Mouse (Mus musculus): ENCODE data around the gene Mast4. TPM values are rescaled to one million over a fixed set of nuclear protein-coding genes. Genes with fewer than 3 reads are reported as not detected.

Mast4 gene
- polyA plus RNA-seq, 1 experiment = 10.8 TPM

DNA sequence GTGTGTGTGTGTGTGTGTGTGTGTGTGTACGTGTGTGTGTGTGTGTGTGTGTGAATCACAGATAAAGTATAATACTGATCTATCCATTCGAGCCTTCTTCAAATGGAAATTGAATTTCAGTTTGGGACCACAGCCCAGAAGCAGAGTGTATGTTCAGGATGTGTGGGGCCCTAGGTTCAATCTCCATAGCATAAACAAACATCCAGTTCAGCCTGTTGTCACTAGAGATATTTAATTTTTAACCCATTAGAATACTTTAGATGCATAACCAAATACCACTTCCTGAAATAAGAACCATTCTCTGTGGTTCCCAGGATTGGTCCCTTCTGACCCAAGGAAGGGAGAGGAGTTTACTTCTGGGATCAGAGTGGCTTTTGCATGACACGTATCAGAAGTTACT is 468.8 kb downstream of the Mast4 start:
- H3K27me3 ChIP-seq (ENCODE audit: control insufficient read depth, insufficient read depth, insufficient read length) = no peaks in the 10 kb centered on the region
- H3K79me2 ChIP-seq (ENCODE audit: control insufficient read depth, insufficient read depth) = peaks cover 99% of the 10 kb centered on the region
- TF ChIP-seq USF1 (IDR thresholded peaks at IDR 0.05; ENCODE audit: low read depth) = no peak
- no peak for TF ChIP-seq MAX (IDR thresholded peaks at IDR 0.05)
- no peak for TF ChIP-seq CEBPB (IDR thresholded peaks at IDR 0.05; ENCODE audit: low read depth)
- TF ChIP-seq MYOD1 (IDR thresholded peaks at IDR 0.05; ENCODE audit: control insufficient read depth, insufficient read length, low read depth) = no peak
- no peak for TF ChIP-seq MYOG (IDR thresholded peaks at IDR 0.05; ENCODE audit: control insufficient read depth, extremely low read depth, insufficient read length)
- no peak for TF ChIP-seq FOSL1 (IDR thresholded peaks at IDR 0.05; ENCODE audit: insufficient read depth, low read length, poor library complexity, severe bottlenecking)
- no peak for TF ChIP-seq CTCF (IDR thresholded peaks at IDR 0.05; ENCODE audit: control insufficient read depth, insufficient read depth, insufficient read length)
- H3ac ChIP-seq (ENCODE audit: control insufficient read depth, insufficient read length, low read depth) = no peak overlapping the region
- H3K36me3 ChIP-seq (ENCODE audit: control insufficient read depth, insufficient read depth) = no peaks in the 10 kb centered on the region
- H3K4me3 ChIP-seq (ENCODE audit: insufficient read depth, poor library complexity, severe bottlenecking) = no peak overlapping the region
- H3K79me3 ChIP-seq (ENCODE audit: low read depth) = peaks cover 76% of the 10 kb centered on the region

DNA sequence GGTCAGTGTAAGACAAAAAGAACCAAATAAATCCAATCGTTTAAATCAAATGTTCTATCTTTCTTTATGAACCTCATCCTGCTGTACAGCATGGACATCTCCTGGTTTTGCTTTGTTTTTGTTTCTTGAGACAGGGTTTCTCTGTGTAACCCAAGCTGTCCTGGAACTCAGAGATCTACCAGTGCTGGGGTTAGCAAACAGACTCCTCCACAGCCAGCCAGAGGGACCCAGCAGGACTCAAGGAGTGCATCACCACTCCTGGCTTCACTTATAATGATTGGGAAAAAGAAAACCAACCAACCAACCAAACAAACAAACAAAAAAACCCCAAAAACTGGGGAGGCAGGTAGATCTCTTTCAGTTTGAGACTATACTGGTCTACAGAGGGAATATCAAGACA is 469.5 kb downstream of the Mast4 start:
- H3K4me3 ChIP-seq (ENCODE audit: insufficient read depth, poor library complexity, severe bottlenecking) = no peak overlapping the region
- peaks cover 99% of the 10 kb centered on the region for H3K79me2 ChIP-seq (ENCODE audit: control insufficient read depth, insufficient read depth)
- TF ChIP-seq CEBPB (IDR thresholded peaks at IDR 0.05; ENCODE audit: low read depth) (no peak), FOSL1 (IDR thresholded peaks at IDR 0.05; ENCODE audit: insufficient read depth, low read length, poor library complexity, severe bottlenecking) (no peak), CTCF (IDR thresholded peaks at IDR 0.05; ENCODE audit: control insufficient read depth, insufficient read depth, insufficient read length) (no peak), MAX (IDR thresholded peaks at IDR 0.05) (no peak), USF1 (IDR thresholded peaks at IDR 0.05; ENCODE audit: low read depth) (no peak)

GRCm38 (mm10) chr13:102864079-102864478 is 470.2 kb downstream of the Mast4 start:
- TF ChIP-seq MYOG (IDR thresholded peaks at IDR 0.05; ENCODE audit: control insufficient read depth, extremely low read depth, insufficient read length) (no peak), MYOD1 (IDR thresholded peaks at IDR 0.05; ENCODE audit: control insufficient read depth, insufficient read length, low read depth) (no peak), FOSL1 (IDR thresholded peaks at IDR 0.05; ENCODE audit: insufficient read depth, low read length, poor library complexity, severe bottlenecking) (no peak), CTCF (IDR thresholded peaks at IDR 0.05; ENCODE audit: control insufficient read depth, insufficient read depth, insufficient read length) (no peak), USF1 (IDR thresholded peaks at IDR 0.05; ENCODE audit: low read depth) (no peak), CEBPB (IDR thresholded peaks at IDR 0.05; ENCODE audit: low read depth) (no peak), MAX (IDR thresholded peaks at IDR 0.05) (no peak)
- no peak overlapping the region for H3K4me3 ChIP-seq (ENCODE audit: insufficient read depth, poor library complexity, severe bottlenecking)
- H3ac ChIP-seq (ENCODE audit: control insufficient read depth, insufficient read length, low read depth) = no peak overlapping the region
- no peaks in the 10 kb centered on the region for H3K27me3 ChIP-seq (ENCODE audit: control insufficient read depth, insufficient read depth, insufficient read length)
- peaks cover 76% of the 10 kb centered on the region for H3K79me3 ChIP-seq (ENCODE audit: low read depth)
- no peaks in the 10 kb centered on the region for H3K36me3 ChIP-seq (ENCODE audit: control insufficient read depth, insufficient read depth)
- H3K79me2 ChIP-seq (ENCODE audit: control insufficient read depth, insufficient read depth) = peaks cover 99% of the 10 kb centered on the region

More for the DNA sequence above, 469.5 kb downstream of the Mast4 start:
- Histone ChIP-seq H3K27me3 (ENCODE audit: control insufficient read depth, insufficient read depth, insufficient read length) (no peaks in the 10 kb centered on the region), H3ac (ENCODE audit: control insufficient read depth, insufficient read length, low read depth) (no peak overlapping the region), H3K79me3 (ENCODE audit: low read depth) (peaks cover 76% of the 10 kb centered on the region), H3K36me3 (ENCODE audit: control insufficient read depth, insufficient read depth) (no peaks in the 10 kb centered on the region)

GRCm38 (mm10) chr13:102862981-102863380 is 471.3 kb downstream of the Mast4 start:
- Histone ChIP-seq H3K79me2 (ENCODE audit: control insufficient read depth, insufficient read depth) (peaks cover 99% of the 10 kb centered on the region), H3K4me3 (ENCODE audit: insufficient read depth, poor library complexity, severe bottlenecking) (no peak overlapping the region), H3K27me3 (ENCODE audit: control insufficient read depth, insufficient read depth, insufficient read length) (no peaks in the 10 kb centered on the region), H3ac (ENCODE audit: control insufficient read depth, insufficient read length, low read depth) (no peak overlapping the region), H3K79me3 (ENCODE audit: low read depth) (peaks cover 75% of the 10 kb centered on the region), H3K36me3 (ENCODE audit: control insufficient read depth, insufficient read depth) (no peaks in the 10 kb centered on the region)
- no peak for TF ChIP-seq MAX (IDR thresholded peaks at IDR 0.05)
- TF ChIP-seq USF1 (IDR thresholded peaks at IDR 0.05; ENCODE audit: low read depth) = peak; percentile 36
- TF ChIP-seq CEBPB (IDR thresholded peaks at IDR 0.05; ENCODE audit: low read depth) = no peak

DNA sequence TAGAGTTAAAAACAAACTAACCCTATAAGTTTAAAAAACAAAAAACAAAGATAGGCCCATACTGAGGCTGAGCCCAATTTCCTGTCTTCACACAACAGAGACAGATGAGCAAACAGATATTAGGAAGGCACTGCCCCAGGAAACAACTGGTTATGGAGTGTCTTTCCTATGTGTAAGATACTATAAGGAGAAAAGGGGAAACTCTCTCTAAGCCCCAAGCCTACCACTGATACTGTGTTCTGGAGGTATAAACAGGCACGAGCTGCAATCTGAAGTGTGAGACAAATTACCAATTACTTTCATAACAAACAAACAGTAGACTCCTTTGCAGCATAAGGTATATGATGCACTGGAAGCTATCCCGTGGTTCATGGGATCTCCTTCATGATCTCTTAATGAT is 471.9 kb downstream of the Mast4 start:
- H3K4me3 ChIP-seq (ENCODE audit: insufficient read depth, poor library complexity, severe bottlenecking) = no peak overlapping the region

GRCm38 (mm10) chr13:102860733-102861132 is 473.6 kb downstream of the Mast4 start:
- Histone ChIP-seq H3K4me3 (ENCODE audit: insufficient read depth, poor library complexity, severe bottlenecking) (no peak overlapping the region), H3K36me3 (ENCODE audit: control insufficient read depth, insufficient read depth) (no peaks in the 10 kb centered on the region), H3K79me2 (ENCODE audit: control insufficient read depth, insufficient read depth) (peaks cover 99% of the 10 kb centered on the region), H3K79me3 (ENCODE audit: low read depth) (peaks cover 72% of the 10 kb centered on the region), H3K27me3 (ENCODE audit: control insufficient read depth, insufficient read depth, insufficient read length) (no peaks in the 10 kb centered on the region), H3ac (ENCODE audit: control insufficient read depth, insufficient read length, low read depth) (no peak overlapping the region)
- TF ChIP-seq CTCF (IDR thresholded peaks at IDR 0.05; ENCODE audit: control insufficient read depth, insufficient read depth, insufficient read length) = no peak
- TF ChIP-seq MYOG (IDR thresholded peaks at IDR 0.05; ENCODE audit: control insufficient read depth, extremely low read depth, insufficient read length) = no peak
- no peak for TF ChIP-seq CEBPB (IDR thresholded peaks at IDR 0.05; ENCODE audit: low read depth)
- TF ChIP-seq USF1 (IDR thresholded peaks at IDR 0.05; ENCODE audit: low read depth) = no peak
- no peak for TF ChIP-seq MYOD1 (IDR thresholded peaks at IDR 0.05; ENCODE audit: control insufficient read depth, insufficient read length, low read depth)
- no peak for TF ChIP-seq FOSL1 (IDR thresholded peaks at IDR 0.05; ENCODE audit: insufficient read depth, low read length, poor library complexity, severe bottlenecking)
- no peak for TF ChIP-seq MAX (IDR thresholded peaks at IDR 0.05)

More for the DNA sequence above, 471.9 kb downstream of the Mast4 start:
- no peak for TF ChIP-seq CEBPB (IDR thresholded peaks at IDR 0.05; ENCODE audit: low read depth)
- no peak for TF ChIP-seq MYOG (IDR thresholded peaks at IDR 0.05; ENCODE audit: control insufficient read depth, extremely low read depth, insufficient read length)
- TF ChIP-seq CTCF (IDR thresholded peaks at IDR 0.05; ENCODE audit: control insufficient read depth, insufficient read depth, insufficient read length) = no peak
- TF ChIP-seq MAX (IDR thresholded peaks at IDR 0.05) = no peak
- TF ChIP-seq USF1 (IDR thresholded peaks at IDR 0.05; ENCODE audit: low read depth) = no peak
- no peak for TF ChIP-seq FOSL1 (IDR thresholded peaks at IDR 0.05; ENCODE audit: insufficient read depth, low read length, poor library complexity, severe bottlenecking)
- TF ChIP-seq MYOD1 (IDR thresholded peaks at IDR 0.05; ENCODE audit: control insufficient read depth, insufficient read length, low read depth) = no peak
- no peaks in the 10 kb centered on the region for H3K27me3 ChIP-seq (ENCODE audit: control insufficient read depth, insufficient read depth, insufficient read length)
- H3ac ChIP-seq (ENCODE audit: control insufficient read depth, insufficient read length, low read depth) = no peak overlapping the region
- H3K36me3 ChIP-seq (ENCODE audit: control insufficient read depth, insufficient read depth) = no peaks in the 10 kb centered on the region
- H3K79me3 ChIP-seq (ENCODE audit: low read depth) = peaks cover 78% of the 10 kb centered on the region
- peaks cover 99% of the 10 kb centered on the region for H3K79me2 ChIP-seq (ENCODE audit: control insufficient read depth, insufficient read depth)

All from C2C12 (cell line).